Mouse (Mus musculus) R1 (cell line): ENCODE results near the gene Abcc2.

ENCODE experiments used
- DNase-seq: peaks from one replicate; pipeline ENCODE4 v3.0.0-alpha.2; 2018; ENCODE audit warnings: low read depth, low spot score

Abcc2 gene

GRCm38 (mm10) chr19:43777308-43777707 lies 4.7 kb upstream of the Abcc2 start:
- DNase-seq = no peak

- DNase-seq = no peak
Observed at GRCm38 (mm10) chr19:43780391-43780790, 1.6 kb upstream of the Abcc2 start.

- DNase-seq = no peak
Observed at GRCm38 (mm10) chr19:43784761-43785160, 2.8 kb downstream of the Abcc2 start.

DNA sequence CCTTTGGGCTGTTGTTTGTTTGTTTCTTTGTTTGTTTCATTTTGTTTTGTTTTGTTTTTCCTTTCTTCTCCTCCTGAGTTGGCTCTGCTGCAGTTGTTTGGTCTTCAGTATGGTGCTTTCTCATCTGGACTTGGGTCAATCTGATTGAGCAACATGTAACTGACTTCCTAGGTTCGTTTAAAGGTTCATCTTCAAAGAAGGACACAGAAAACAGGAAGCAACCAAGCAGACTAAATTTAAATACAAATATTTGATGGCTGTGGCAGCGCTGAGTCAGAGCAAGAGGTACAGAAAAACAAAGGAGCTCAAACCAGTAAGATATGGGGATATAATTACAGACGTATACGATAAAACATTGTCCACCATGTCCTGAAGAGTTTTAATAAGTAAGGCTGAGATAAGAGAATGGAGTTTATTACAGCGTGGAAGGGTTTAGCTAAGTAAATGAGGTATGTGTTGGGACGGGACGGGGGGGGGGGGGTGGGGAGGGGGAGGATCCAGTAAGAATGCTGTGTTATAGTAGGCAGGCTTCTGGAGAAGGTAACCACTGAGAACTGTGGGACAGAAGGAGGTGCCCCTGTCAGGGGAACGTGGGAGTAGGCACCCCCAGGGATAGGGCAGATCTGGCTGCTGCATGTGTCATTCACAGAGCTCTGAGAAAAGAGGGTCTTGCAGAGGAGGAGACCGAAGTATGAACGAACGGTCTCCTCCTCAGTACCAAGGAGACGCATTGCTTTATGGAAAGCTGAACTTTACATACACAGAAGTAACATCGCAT lies 4.4 kb downstream of the Abcc2 start:
- no peak for DNase-seq

DNA sequence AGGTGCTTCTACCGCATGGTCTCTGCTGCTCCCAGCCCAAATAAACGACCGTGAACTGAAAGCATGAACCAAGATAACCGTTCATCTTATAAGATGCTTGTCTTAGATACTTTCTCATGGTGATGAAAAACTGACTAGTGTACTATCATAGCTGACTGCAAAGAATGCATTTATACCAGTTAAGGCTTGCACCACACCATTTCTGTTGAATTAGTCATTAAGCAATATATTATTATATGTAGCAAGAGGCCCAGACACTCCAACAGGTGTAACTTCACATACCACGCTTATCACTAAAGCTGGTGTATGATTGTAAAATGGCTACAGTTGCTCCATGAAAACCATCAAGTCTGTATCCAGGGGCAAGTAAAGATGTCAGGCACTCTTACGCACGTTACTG lies 7.8 kb downstream of the Abcc2 start:
- no peak for DNase-seq

DNA sequence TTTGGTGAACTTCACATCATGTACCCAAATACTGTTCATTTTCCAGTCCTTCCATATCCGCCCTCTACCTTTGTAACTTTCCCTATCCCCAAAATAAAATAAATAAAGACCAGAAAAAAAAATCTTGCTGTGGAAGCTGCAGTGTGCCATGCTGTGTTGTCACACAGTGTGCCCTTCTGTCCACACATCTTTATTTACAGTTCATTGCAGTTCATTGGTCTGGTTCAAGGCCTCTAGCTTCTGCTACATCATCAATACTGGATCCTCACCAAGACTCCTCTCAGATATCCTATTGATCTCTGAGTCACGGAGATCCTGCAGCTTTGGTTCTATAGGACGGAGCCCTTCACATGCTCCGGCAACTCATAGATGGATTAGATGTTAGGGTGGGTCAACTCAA lies 10.5 kb downstream of the Abcc2 start:
- no peak for DNase-seq

DNA sequence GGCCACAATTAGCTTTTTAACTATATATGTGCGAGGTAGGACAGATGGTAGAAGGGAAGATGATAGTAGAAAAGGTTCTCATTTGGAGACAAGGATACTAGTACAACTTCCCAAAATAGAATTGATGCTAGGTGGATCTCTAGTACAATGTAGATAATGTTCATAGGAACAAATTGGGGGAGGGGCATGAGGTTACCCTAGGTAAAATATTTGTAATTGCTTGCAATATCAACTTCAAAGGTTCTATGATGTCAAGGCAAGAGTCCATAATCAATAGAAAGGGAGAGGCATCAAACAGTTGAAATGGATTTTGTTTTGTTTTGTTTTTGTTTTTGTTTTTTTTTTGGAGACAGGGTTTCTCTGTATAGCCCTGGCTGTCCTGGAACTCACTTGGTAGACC lies 12.0 kb downstream of the Abcc2 start:
- no peak for DNase-seq

GRCm38 (mm10) chr19:43795511-43795910 lies 13.5 kb downstream of the Abcc2 start:
- peak; percentile 33 for DNase-seq

DNA sequence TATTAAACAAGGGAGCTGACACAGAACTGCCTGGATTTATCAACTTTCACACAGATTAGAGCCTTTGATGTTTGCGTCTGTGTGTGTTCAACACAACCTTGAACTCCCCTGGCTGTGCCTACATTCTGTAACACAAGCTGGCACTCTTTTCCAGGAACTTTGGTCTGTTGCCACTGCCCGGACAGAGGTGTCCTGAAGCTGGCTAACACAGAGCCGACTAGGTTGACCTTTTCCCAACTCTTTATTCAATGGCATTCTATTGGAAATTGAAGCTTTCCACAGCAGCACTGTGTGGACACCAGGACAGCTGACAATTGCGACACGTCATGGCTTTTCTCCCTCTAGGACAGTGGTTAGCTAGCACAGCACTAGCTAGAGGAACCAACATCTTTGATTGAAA lies 15.2 kb downstream of the Abcc2 start:
- no peak for DNase-seq

DNA sequence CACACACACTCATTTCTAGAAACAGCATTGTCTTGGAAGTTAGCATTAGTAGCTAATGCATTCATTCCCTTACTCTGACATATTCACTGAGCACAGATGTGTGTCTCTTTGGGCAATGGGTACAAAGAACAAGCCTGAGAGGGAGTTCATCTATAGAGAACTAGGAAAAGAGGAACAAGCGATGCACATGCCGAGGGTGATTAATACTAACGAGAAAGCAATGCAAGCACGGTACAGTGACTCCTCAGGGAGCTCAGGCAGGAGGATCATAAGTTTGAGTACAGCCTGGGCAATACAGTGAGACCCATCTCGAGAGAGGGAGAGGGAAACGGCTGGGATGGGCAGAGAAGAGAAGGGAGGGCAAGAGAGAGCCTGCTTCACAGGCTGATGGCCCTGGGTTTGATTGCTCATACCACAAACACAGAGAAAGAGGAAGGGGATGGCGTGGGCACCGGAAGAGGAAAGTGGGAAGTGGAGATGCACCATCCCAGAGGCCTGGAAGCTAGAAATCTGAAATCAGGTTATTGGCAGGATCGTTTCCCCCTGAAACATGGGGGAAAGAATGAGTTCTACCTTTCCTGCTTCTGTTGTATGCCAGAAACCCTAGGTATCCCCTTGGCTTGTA lies 19.5 kb downstream of the Abcc2 start:
- DNase-seq = no peak

GRCm38 (mm10) chr19:43803866-43804265 lies 21.9 kb downstream of the Abcc2 start:
- DNase-seq = peak; percentile 36

- peak; percentile 39 for DNase-seq
Observed at GRCm38 (mm10) chr19:43809331-43809730, 27.3 kb downstream of the Abcc2 start.

- no peak for DNase-seq
Observed at GRCm38 (mm10) chr19:43811419-43811818, 29.4 kb downstream of the Abcc2 start.

DNA sequence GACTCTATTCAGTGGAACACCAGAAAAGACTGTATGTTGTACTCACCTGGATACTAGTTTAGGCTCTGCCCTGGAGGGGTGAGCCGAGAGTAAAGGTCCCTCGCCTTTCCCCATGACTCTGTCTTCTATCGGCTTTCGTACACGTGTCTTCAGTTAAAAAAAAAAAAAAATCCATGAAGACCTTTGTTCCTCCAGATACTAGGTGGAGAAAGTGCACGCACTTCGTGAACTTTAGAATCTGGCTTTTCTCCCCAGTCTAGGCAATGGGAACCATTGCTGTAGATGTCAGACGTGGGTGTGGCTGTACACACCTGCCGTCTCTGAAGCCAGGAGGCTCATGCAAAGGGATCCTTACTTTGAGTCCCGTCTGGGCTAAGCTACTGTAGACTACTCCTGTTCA lies 31.3 kb downstream of the Abcc2 start:
- DNase-seq = no peak

DNA sequence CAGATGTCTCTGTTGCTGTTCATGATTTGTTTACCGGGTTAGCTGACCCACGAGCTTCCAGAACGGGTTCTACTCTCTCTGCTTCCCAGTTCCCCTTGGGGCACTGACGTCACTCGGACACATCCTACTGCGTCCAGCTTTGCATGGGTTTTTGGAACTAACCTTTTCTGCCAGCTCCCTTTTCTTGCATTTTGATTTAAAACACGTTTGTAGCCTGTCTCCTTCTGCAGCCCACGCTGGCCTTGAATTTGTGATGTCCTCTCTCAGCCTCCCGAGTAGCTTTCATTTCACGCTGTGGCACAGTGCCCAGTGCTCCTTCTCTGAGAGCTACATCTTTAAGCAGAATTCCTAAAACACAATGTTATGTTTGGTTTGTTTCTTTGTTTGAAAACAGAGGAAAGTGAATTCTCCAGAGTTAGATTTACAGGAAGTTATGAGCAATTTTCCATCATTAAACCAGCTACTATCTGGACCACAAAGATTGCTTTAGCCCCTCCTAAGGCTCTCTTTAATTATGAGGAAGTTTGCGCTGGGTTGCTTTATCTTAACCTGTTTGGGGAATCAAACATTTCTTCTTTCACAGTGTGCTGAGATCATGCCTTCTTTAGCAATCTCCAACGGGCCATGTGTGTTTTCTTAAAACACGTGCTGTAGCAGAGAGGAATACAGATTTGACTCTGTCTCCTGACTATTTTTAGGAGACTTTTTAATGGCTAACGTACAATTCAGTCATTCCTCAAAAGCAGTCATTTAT lies 33.8 kb downstream of the Abcc2 start:
- no peak for DNase-seq

DNA sequence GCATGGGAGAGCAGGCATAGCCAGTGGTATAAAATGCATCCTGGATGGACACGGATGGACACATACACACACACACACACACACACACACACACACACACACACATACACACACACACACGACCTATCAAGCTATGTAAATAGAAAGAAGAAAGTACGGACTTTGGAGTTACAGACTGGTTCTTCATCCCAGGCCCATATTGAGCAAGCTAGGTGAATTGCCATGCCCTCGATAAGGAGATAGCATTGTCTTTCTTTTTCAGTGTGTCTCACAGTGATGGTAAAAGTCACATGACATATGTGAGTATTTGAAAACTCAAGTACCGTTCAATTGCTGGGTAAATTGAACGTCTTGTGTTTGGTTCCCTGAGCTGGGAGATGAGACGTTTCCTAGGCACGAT lies 44.9 kb downstream of the Abcc2 start:
- DNase-seq = no peak

- DNase-seq = peak; percentile 68
Observed at GRCm38 (mm10) chr19:43832425-43833069, 50.6 kb downstream of the Abcc2 start.

DNA sequence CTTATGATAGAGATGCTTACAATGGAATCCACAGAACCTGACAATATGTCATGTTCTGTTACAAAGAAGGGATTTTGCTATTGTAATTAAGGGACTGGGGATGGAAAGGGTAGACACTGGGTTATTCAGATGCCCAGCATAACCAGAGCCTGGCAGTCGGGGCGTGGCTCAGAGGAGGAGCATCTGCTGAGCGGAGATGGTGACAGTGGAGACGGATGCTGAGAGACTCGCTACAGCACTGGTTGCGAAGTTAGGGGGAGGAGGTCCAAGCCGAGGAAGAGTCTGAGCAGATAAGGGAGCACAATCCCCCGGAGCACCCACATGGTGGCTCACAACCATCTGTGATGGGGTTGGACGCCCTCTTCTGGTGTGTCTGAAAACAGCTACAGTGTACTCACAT lies 61.2 kb downstream of the Abcc2 start:
- peak; percentile 30 for DNase-seq

GRCm38 (mm10) chr19:43845331-43845908 lies 63.4 kb downstream of the Abcc2 start:
- DNase-seq = no peak

GRCm38 (mm10) chr19:43847056-43847455 lies 65.1 kb downstream of the Abcc2 start:
- peak; percentile 6 for DNase-seq

GRCm38 (mm10) chr19:43847966-43848365 lies 66.0 kb downstream of the Abcc2 start:
- DNase-seq = peak; percentile 94

GRCm38 (mm10) chr19:43850026-43850425 lies 68.0 kb downstream of the Abcc2 start:
- DNase-seq = peak; percentile 70
